Mouse (Mus musculus): Measurements from ENCODE around the gene Ddah1.

- TF ChIP-seq CTCF (IDR thresholded peaks at IDR 0.05; ENCODE audit: extremely low read depth, insufficient read depth, insufficient read length, insufficient replicate concordance) (no peak), POLR2A (IDR thresholded peaks at IDR 0.05; ENCODE audit: low read depth, low read length) (no peak)
Measured at GRCm38 (mm10) chr3:145858388-145858787, 99.9 kb downstream of the Ddah1 start.

Measured in spleen, adult 2 months (tissue).